Mouse (Mus musculus) granulocyte monocyte progenitor cell, adult 5-6 weeks (primary cell): Measurements from ENCODE around the gene Dusp1. TPM values are rescaled to one million over a fixed set of nuclear protein-coding genes. Genes with fewer than 3 reads are reported as not detected.

Experiments
- ATAC-seq: replicated peaks from 2 replicates; pipeline ENCODE4 v1.8.0; 2016; ENCODE audit warnings: mild to moderate bottlenecking, moderate TSS enrichment, inconsistent platforms; ENCODE audit not compliant: poor library complexity, severe bottlenecking
- total RNA-seq, 2 experiments: library from RNA; stranded (forward) in 1 of 2; stranded (reverse) in 1 of 2; fragments of 200-712, 200-1000 nt in 1 of 2; fragments of >200 nt in 1 of 2; fragmentation: Nextera tagmentation in 1 of 2; gene quantifications; 2 replicates each; pipeline ENCODE4 v1.2.3; 2014 to 2017

Dusp1 gene
- total RNA-seq (2014; fragmentation: Nextera tagmentation), result 20.4 and 21.3 TPM in 2 replicates
- total RNA-seq (2017), result 34.3 and 43.2 TPM in 2 replicates

- ATAC-seq, result peak; percentile 2; the same call in 1 of the 2 replicates
Observed at GRCm38 (mm10) chr17:26561651-26562181, at the start of gene Dusp1. Gene Dusp1 (minus strand): TSS chr17:26562128.

- ATAC-seq, result no peak
Observed at GRCm38 (mm10) chr17:26611328-26611727, 49.4 kb upstream of the Dusp1 start.

- ATAC-seq, result no peak
Observed at GRCm38 (mm10) chr17:26609820-26610219, 47.9 kb upstream of the Dusp1 start.

- no peak for ATAC-seq
Observed at GRCm38 (mm10) chr17:26608877-26609276, 46.9 kb upstream of the Dusp1 start.

GRCm38 (mm10) chr17:26608348-26608747 is 46.4 kb upstream of the Dusp1 start:
- no peak for ATAC-seq

GRCm38 (mm10) chr17:26606516-26606915 is 44.6 kb upstream of the Dusp1 start:
- ATAC-seq, result no peak

GRCm38 (mm10) chr17:26605636-26606035 is 43.7 kb upstream of the Dusp1 start:
- peak; percentile 77 for ATAC-seq

- no peak for ATAC-seq
Observed at GRCm38 (mm10) chr17:26603311-26603710, 41.4 kb upstream of the Dusp1 start.

- no peak for ATAC-seq
Observed at GRCm38 (mm10) chr17:26602371-26602885, 40.5 kb upstream of the Dusp1 start.

- no peak for ATAC-seq
Observed at GRCm38 (mm10) chr17:26601926-26602325, 40.0 kb upstream of the Dusp1 start.

GRCm38 (mm10) chr17:26601514-26601913 is 39.6 kb upstream of the Dusp1 start:
- no peak for ATAC-seq

- ATAC-seq, result no peak
Observed at GRCm38 (mm10) chr17:26600913-26601447, 39.1 kb upstream of the Dusp1 start.

GRCm38 (mm10) chr17:26598845-26599244 is 36.9 kb upstream of the Dusp1 start:
- no peak for ATAC-seq

GRCm38 (mm10) chr17:26596856-26597481 is 35.0 kb upstream of the Dusp1 start:
- ATAC-seq, result no peak

- ATAC-seq, result no peak
Observed at GRCm38 (mm10) chr17:26596168-26596658, 34.3 kb upstream of the Dusp1 start.

- peak; percentile 58 for ATAC-seq
Observed at GRCm38 (mm10) chr17:26595448-26596167, 33.7 kb upstream of the Dusp1 start.

- no peak for ATAC-seq
Observed at GRCm38 (mm10) chr17:26594958-26595357, 33.0 kb upstream of the Dusp1 start.

GRCm38 (mm10) chr17:26594171-26594570 is 32.2 kb upstream of the Dusp1 start:
- ATAC-seq, result no peak

- no peak for ATAC-seq
Observed at GRCm38 (mm10) chr17:26593199-26593598, 31.3 kb upstream of the Dusp1 start.

GRCm38 (mm10) chr17:26592510-26592909 is 30.6 kb upstream of the Dusp1 start:
- no peak for ATAC-seq

GRCm38 (mm10) chr17:26587961-26588487 is 26.1 kb upstream of the Dusp1 start:
- ATAC-seq, result no peak
